Mouse (Mus musculus) hematopoietic stem cell, adult 5-6 weeks (primary cell): Measurements from ENCODE around the gene Ntan1. TPM values are rescaled to one million over a fixed set of nuclear protein-coding genes. Genes with fewer than 3 reads are reported as not detected.

ENCODE experiments used
- total RNA-seq: library from RNA; stranded (forward); fragments of 172-1452, 232-1000 nt; gene quantifications from 2 replicates; pipeline ENCODE4 v1.2.3, GENCODE M21; 2017

Ntan1 gene
- total RNA-seq, 1 experiment from 2014 or later = 82.7 TPM

Other genes starting within 250 kb of the Ntan1 start
- 57.7 and 84.7 TPM in 2 replicates for gene Parn, start 150.7 kb upstream of the Ntan1 start, total RNA-seq
- 69.7 and 83.0 TPM in 2 replicates for gene Bfar, start 147.0 kb upstream of the Ntan1 start, total RNA-seq
- 13.5 and 18.8 TPM in 2 replicates for gene 3110001I22Rik, start 146.9 kb upstream of the Ntan1 start, total RNA-seq
- not detected in 2 replicates for gene Pla2g10, start 87.9 kb upstream of the Ntan1 start, total RNA-seq
- 43.6 and 54.5 TPM in 2 replicates for gene Rrn3, start 38.1 kb upstream of the Ntan1 start, total RNA-seq
- gene Pdxdc1, start 84.3 kb downstream of the Ntan1 start, total RNA-seq = 103 and 109 TPM in 2 replicates
- gene Mpv17l, start 84.3 kb downstream of the Ntan1 start, total RNA-seq = 0.10 and 1.8 TPM in 2 replicates
- gene 2900011O08Rik, start 167.8 kb downstream of the Ntan1 start, total RNA-seq = 0.31 TPM in 1 of 2 replicates, not detected in the other
- 2.1 and 2.4 TPM in 2 replicates for gene Ifitm7, start 168.0 kb downstream of the Ntan1 start, total RNA-seq